Mouse (Mus musculus) layer of hippocampus, postnatal 25 days (tissue): ENCODE measurements around the gene Mief1. TPM values are rescaled to one million over a fixed set of nuclear protein-coding genes. Genes with fewer than 3 reads are reported as not detected.

ENCODE experiments used
- DNase-seq, 2 experiments: peaks; one replicate each; pipeline ENCODE4 v3.0.0; 2022; ENCODE audit warnings: mixed read lengths in 2 of 2, low spot score in 1 of 2; ENCODE audit errors: extremely low spot score in 1 of 2
- total RNA-seq, 2 experiments: library from RNA; stranded (reverse); gene quantifications; 2 replicates each; pipeline ENCODE4 v1.2.3; 2021

Mief1 gene
- total RNA-seq, 2 experiments from 2014 or later = 31.8 to 33.0 TPM

GRCm38 (mm10) chr15:80260677-80261076 lies 26.9 kb downstream of the Mief1 start:
- peak; percentile 79 to 97 for DNase-seq

- DNase-seq = no peak
Measured at GRCm38 (mm10) chr15:80261100-80261499, 27.3 kb downstream of the Mief1 start.

GRCm38 (mm10) chr15:80263610-80264575 lies 30.1 kb downstream of the Mief1 start, which contains the start of gene Rps19bp1:
Gene Rps19bp1 (minus strand): TSS chr15:80264315.
- peak; percentile 71 to 79 for DNase-seq

GRCm38 (mm10) chr15:80266281-80266680 lies 32.5 kb downstream of the Mief1 start:
- DNase-seq = peak in 1 of 2 experiments; percentile 88

- DNase-seq = no peak
Measured at GRCm38 (mm10) chr15:80271858-80272396, 38.1 kb downstream of the Mief1 start.

GRCm38 (mm10) chr15:80277107-80277506 lies 43.3 kb downstream of the Mief1 start:
- DNase-seq = no peak

- peak in 1 of 2 experiments; percentile 63 for DNase-seq
Measured at GRCm38 (mm10) chr15:80277625-80278024, 43.8 kb downstream of the Mief1 start.

GRCm38 (mm10) chr15:80278121-80278759 lies 44.4 kb downstream of the Mief1 start:
- DNase-seq = no peak

- DNase-seq = no peak
Measured at GRCm38 (mm10) chr15:80279053-80279452, 45.2 kb downstream of the Mief1 start.

- peak in 1 of 2 experiments; percentile 57 for DNase-seq
Measured at GRCm38 (mm10) chr15:80280646-80281045, 46.8 kb downstream of the Mief1 start.

GRCm38 (mm10) chr15:80286851-80287415 lies 53.1 kb downstream of the Mief1 start, which contains the start of gene Cacna1i:
Gene Cacna1i (plus strand): TSS chr15:80287238.
- peak in 1 of 2 experiments; percentile 47 for DNase-seq

- DNase-seq = no peak
Measured at GRCm38 (mm10) chr15:80288036-80288435, 54.2 kb downstream of the Mief1 start.

GRCm38 (mm10) chr15:80289436-80289835 lies 55.6 kb downstream of the Mief1 start:
- peak; percentile 61 to 69 for DNase-seq

- no peak for DNase-seq
Measured at GRCm38 (mm10) chr15:80297146-80297545, 63.3 kb downstream of the Mief1 start.

Other genes starting within 250 kb of the Mief1 start
- 10 to 100 TPM; 28.9 to 33.6 TPM for gene Pdgfb, start 219.0 kb upstream of the Mief1 start, total RNA-seq
- gene Syngr1, start 142.7 kb upstream of the Mief1 start, total RNA-seq = 100 to 1,000 TPM; 387 to 409 TPM
- 100 to 1,000 TPM; 494 to 606 TPM for gene Rpl3, start 142.2 kb upstream of the Mief1 start, total RNA-seq
- 10 to 100 TPM; 25.1 to 33.8 TPM for gene Tab1, start 100.9 kb upstream of the Mief1 start, total RNA-seq
- gene Mgat3, start 60.3 kb upstream of the Mief1 start, total RNA-seq = 100 to 1,000 TPM; 111 to 113 TPM
- gene AC140267.1, start 1.8 kb downstream of the Mief1 start, total RNA-seq = 10 to 100 TPM in 1 of 2 experiments, 1 to 10 TPM in 1; 6.3 to 21.1 TPM
- gene Atf4, start 21.2 kb downstream of the Mief1 start, total RNA-seq = 10 to 100 TPM; 91.2 to 93.1 TPM
- 10 to 100 TPM; 30.8 to 35.6 TPM for gene Rps19bp1, start 30.3 kb downstream of the Mief1 start, total RNA-seq
- 10 to 100 TPM; 39.7 to 43.4 TPM for gene Cacna1i, start 53.2 kb downstream of the Mief1 start, total RNA-seq